Mouse (Mus musculus): Measurements from ENCODE around the gene Nuak1. TPM values are rescaled to one million over a fixed set of nuclear protein-coding genes. Genes with fewer than 3 reads are reported as not detected.
A peak's percentile ranks its signal among the peaks of the same experiment; 100 is the strongest.

Nuak1 gene
- total RNA-seq, 1 experiment from 2014 or later, result 7.0 TPM

- no peak for DNase-seq
Observed at GRCm38 (mm10) chr10:84447411-84447821, 7.0 kb upstream of the Nuak1 start.

DNA sequence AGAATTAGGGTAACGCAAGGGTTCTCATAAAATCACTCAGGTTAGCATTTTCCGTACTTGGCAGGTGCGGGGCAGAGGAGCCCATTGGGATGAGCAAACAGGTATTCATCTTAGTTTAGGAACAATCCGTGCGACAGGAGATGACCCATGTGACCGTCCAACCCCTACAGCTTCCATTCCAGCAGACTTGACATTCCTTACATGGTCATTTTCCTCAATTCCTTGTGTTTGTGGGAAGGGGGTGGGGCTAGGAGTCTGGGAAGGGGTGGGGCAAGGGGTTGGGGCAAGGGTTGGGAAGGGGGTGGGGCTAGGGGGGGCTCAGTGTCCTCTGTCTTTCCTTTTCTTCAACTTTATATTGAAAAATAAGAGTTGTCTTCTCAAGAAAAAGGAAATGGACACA, 6.3 kb upstream of the Nuak1 start:
- DNase-seq, result no peak

GRCm38 (mm10) chr10:84444396-84444795, 4.0 kb upstream of the Nuak1 start:
- DNase-seq, result no peak

DNA sequence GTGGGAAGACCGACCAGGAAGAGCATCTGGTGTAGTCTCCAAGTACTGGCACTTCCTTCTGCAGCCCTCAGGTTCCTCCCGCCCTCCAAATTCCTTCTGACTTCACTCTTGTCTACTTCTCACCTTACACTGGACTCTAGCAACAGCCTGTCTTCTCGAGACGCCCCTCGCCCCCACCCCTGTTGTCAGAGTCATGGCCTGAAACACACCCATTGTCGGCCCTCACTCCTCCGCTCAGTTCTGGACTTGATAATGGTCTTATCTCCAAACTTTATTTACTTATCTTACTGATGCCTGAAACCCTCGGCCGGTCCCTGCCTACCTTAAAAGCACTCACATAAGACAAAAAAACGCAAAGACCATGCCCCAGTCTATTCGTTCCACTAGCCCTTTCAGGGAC, 1.4 kb upstream of the Nuak1 start:
- no peak for DNase-seq

GRCm38 (mm10) chr10:84441434-84441785, 1.0 kb upstream of the Nuak1 start:
- DNase-seq, result no peak

DNA sequence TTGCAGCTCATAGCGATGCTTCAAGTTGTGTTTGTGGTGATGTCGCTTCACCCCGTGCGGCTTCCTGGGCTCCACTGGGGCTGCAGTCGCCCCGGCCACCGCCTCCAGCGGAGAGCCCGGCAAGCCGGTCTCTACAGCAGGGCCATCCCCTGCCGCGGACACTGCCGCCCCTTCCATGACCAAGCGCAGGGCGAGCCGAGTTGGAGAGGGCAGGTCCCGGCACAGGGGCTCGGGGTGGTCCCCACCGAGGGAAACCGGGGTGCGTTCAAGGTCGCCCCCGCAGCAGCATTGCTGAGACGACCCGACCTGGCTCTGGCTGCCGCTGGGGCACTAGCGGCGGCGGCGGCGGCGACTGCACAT, 236 bp downstream of the Nuak1 start:
- DNase-seq, result no peak

- peak; percentile 29 for DNase-seq
Observed at GRCm38 (mm10) chr10:84439228-84439596, 1.2 kb downstream of the Nuak1 start.

GRCm38 (mm10) chr10:84438466-84439227, 1.8 kb downstream of the Nuak1 start:
- no peak for DNase-seq

DNA sequence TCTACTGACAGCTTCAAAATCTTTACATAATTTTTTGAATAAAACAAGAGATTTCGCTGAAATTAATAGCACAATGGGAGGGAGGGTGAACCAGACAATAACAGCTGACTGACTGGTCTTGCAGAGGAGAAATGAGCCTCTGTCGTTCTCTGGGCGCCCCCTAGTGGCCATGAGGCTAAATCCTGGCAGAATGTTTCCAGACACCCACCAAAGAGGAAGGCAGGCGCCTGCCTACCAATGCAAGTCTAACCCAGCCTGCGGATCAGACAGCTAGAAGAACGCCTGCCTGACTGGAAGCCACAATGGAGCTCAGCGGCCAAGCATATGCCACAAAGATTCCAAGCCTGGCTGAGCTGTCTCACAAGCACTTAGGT, 2.4 kb downstream of the Nuak1 start:
- peak; percentile 97 for DNase-seq

GRCm38 (mm10) chr10:84437166-84438048, 3.0 kb downstream of the Nuak1 start:
- DNase-seq, result no peak

- DNase-seq, result no peak
Observed at GRCm38 (mm10) chr10:84435930-84436329, 4.5 kb downstream of the Nuak1 start.

DNA sequence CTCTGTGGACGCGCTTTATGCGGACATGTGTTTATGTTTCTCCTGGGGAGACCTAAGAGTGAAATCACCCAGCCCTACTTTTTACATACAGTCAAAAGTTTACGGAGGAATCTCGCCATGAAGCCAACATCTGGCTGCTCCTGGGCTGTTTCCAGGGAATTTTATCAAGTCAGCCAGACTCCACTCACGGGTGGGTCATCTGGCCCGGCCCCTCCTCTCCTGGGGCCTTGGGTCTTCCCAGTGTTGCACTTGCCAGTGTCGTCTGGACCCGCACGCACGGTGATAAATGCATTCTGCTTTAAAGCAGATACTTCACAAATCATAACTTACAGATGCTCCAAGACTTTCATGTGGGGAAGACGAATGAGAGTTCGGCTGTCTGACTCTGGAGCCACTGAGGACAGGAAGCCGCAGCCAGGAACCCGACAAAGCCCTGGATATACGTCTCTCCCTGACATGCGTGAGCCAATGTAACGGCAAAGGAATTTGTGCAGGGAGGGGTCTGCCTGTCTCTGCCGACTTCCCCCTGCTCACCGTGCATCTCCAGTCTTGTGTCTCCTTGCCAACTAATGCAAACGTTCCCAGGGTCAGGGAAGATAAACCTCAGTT, 7.1 kb downstream of the Nuak1 start:
- DNase-seq, result no peak

DNA sequence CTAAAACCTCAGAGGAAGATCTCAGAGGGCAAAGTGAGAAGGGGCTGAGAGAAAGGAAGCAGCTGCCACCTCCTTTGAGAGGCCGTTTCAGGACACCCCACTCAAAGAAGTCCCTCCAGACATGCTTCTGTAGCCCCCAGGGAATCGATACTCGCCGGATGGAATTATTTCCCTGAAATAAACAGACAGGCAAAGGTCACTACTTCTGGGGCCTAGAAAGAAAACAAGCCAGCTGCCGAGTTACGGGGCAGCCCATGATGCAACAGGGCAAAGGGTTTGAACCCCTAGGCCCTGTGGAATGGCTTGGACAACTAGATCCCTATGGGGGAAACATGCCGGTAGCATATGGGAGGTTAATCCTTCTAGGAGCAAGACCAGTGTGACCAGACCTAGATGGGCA, 16.0 kb downstream of the Nuak1 start:
- DNase-seq, result no peak

DNA sequence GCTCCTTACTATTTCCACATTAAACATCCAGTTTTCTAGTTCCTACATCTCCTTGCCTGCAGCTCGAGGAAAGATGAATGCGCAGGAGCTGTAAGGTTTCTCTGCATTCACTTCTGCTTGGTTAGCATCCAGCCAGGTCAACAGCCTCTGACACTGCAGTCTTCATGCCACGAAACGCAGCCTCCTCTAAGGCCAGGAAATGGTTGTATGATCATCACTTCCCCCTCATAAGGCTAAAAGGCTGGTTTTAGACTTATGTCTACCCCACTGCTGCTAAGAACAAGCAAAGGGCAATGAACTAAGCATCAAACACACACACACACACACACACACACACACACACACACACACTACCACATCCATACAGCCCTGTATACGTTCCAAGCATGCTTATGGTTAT, 16.5 kb downstream of the Nuak1 start:
- no peak for DNase-seq

DNA sequence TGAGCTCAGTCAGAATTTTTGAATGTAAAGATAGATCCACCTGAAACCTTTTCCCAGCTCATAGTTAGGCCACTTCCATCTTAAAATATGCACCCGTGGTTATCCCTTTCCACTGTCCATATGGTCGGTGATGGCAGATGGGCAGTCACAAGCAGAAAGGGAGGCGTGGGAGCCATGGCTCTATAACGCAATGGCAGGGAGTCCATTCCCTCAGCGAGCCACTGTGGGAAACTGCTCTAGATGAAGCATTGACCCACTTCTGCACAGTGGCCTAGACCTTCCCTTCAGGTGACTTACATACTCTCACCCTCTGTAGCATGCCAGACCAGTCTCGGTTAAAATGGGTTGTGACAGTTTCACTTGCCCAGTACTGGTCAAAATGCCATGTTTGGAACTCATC, 19.8 kb downstream of the Nuak1 start:
- DNase-seq, result no peak

DNA sequence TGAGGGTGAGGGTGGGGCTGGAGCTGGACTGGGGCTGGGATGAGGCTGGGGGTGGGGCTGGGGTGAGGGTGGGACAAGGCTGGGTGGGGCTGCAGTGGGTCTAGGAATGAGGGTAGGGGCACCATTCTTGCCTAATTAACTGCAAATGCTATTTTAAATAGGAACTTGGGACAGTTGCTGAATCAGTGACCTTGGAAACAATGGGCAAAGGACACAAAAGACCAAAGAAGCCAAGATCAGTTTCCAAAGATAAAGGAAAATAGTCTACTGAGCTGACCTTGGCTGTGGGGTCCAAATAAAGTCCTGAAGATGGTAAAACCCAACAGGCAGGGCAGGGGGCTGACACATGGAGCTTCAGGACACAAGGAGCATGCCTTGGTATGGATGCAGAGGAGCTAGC, 22.0 kb downstream of the Nuak1 start:
- DNase-seq, result no peak

DNA sequence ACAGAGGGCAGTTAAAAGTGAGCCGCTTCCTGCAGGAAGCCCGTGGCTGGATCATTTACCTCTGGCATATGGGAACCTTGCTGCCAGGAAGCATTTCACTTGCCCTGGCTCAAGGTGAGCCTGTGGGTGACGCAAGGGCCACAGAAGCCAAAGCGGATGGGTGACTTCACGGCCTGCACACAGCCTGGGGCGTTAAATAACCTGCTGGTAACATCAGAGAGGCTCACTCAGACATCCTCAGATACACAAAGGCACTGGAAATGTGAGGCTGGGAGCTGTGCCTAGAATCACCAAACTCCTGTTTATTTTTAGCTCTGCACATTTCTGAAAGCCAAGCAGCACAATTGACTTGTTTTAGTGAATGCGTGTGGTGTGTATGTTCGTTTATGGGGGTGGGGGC, 23.6 kb downstream of the Nuak1 start:
- DNase-seq, result peak; percentile 21

- DNase-seq, result no peak
Observed at GRCm38 (mm10) chr10:84414981-84415700, 25.3 kb downstream of the Nuak1 start.

- no peak for DNase-seq
Observed at GRCm38 (mm10) chr10:84413310-84413709, 27.1 kb downstream of the Nuak1 start.

GRCm38 (mm10) chr10:84412326-84412962, 28.0 kb downstream of the Nuak1 start:
- peak; percentile 74 for DNase-seq

- peak; percentile 59 for DNase-seq
Observed at GRCm38 (mm10) chr10:84411122-84412105, 29.0 kb downstream of the Nuak1 start.
